Mouse (Mus musculus): ENCODE data around the gene Mall. TPM values are rescaled to one million over a fixed set of nuclear protein-coding genes. Genes with fewer than 3 reads are reported as not detected.

Gene Mall
- polyA plus RNA-seq (2015; fragmentation: Nextera tagmentation; extraction: Ambion mirVana): 0.39 and 0.45 TPM in 2 replicates

DNA sequence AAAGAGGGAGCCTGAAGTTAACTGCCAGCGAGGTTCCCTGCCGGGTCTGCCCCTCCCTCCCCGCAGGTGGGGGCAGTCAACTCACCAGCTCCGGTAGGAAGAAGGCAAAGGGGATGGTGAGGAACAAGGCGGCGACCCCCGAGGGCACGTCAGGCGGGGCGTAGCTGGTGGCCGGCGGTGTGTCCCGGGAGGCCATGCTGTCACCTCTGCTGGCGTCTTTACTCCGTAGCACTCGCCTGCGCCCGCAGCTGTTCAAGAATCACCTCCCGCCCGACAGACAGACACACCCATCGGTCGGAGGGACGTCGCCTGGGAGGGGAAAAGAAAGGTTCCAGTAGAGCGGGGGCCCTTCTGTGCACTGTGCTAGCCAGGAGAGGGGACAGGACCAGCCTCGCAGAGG is at the start of gene Mall:
Gene Mall (minus strand): TSS at position 262 of the 400 bp plus-strand sequence.

DNA sequence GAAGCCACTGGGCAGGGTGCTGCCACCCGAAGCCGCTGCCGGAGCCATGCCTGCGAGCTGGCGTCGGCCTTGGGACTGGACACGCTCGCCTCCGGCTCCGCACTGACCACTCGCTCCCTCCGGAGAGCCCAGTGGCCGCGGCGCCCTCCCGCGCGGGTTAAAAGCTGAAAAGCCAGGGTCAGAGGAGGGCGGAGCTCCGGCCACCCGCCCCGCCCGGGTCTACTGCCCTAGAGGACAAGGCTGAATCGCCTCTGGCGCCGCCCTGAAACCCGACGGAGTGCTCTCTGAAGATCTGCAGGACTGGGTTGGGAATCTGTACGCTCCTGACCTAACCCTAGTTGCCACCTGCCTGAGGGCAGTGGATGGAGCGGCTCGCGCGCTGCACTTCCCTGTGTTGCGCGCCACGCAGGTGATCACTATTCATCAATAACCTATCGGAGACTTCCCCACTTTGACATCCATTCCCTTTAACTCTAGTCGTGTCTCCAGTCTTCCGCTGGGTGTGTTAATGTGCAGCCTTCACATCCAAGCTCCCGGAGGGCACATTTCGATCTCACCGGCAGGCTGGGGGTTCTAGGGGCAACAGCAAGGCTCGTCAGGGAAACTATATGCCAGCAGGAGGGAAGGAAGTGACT is 73.5 kb downstream of the Mall start, which contains the start of gene Mal:
Gene Mal (minus strand): TSS at position 610 of the 635 bp plus-strand sequence.

Other genes with a start within 250 kb of the Mall start
- gene Kcnip3, start 207.8 kb downstream of the Mall start, polyA plus RNA-seq (2015; fragmentation: Nextera tagmentation; extraction: Ambion mirVana): 13.3 and 14.9 TPM in 2 replicates
- 0.04 TPM in 1 of 2 replicates, not detected in the other for gene Prom2, start 188.5 kb downstream of the Mall start, polyA plus RNA-seq (2015; fragmentation: Nextera tagmentation; extraction: Ambion mirVana)
- 4.2 and 4.6 TPM in 2 replicates for gene Zfp661, start 142.8 kb downstream of the Mall start, polyA plus RNA-seq (2015; fragmentation: Nextera tagmentation; extraction: Ambion mirVana)
- 136 and 140 TPM in 2 replicates for gene Mrps5, start 142.7 kb downstream of the Mall start, polyA plus RNA-seq (2015; fragmentation: Nextera tagmentation; extraction: Ambion mirVana)
- 24.5 and 24.6 TPM in 2 replicates for gene Mal, start 73.2 kb downstream of the Mall start, polyA plus RNA-seq (2015; fragmentation: Nextera tagmentation; extraction: Ambion mirVana)
- 13.6 and 13.7 TPM in 2 replicates for gene Nphp1, start 59.0 kb upstream of the Mall start, polyA plus RNA-seq (2015; fragmentation: Nextera tagmentation; extraction: Ambion mirVana)
- gene Mtln, start 62.6 kb upstream of the Mall start, polyA plus RNA-seq (2015; fragmentation: Nextera tagmentation; extraction: Ambion mirVana): 78.4 and 100 TPM in 2 replicates
- gene Bub1, start 101.9 kb upstream of the Mall start, polyA plus RNA-seq (2015; fragmentation: Nextera tagmentation; extraction: Ambion mirVana): 2.4 and 3.0 TPM in 2 replicates
- 0.09 TPM in 1 of 2 replicates, not detected in the other for gene Acoxl, start 108.9 kb upstream of the Mall start, polyA plus RNA-seq (2015; fragmentation: Nextera tagmentation; extraction: Ambion mirVana)

Data from neural tube, postnatal 0 days (tissue).